Mouse (Mus musculus): ENCODE data around the gene D10Wsu102e. TPM values are rescaled to one million over a fixed set of nuclear protein-coding genes. Genes with fewer than 3 reads are reported as not detected.
"Not testable (repeated sequence)": the region's sequence is repeated elsewhere in the genome, so short reads cannot be mapped to it uniquely, and the experiment has no call there.

Gene D10Wsu102e
- polyA plus RNA-seq, 1 experiment, result 0.01 TPM

- Histone ChIP-seq H3K27me3 (ENCODE audit: control insufficient read depth) (peaks cover 2% of the 10 kb centered on the region), H3K36me3 (ENCODE audit: control insufficient read depth) (no peaks in the 10 kb centered on the region), H3K9me3 (ENCODE audit: control insufficient read depth, low read length) (no peaks in the 10 kb centered on the region), H3K4me1 (ENCODE audit: control insufficient read depth) (peaks cover 12% of the 10 kb centered on the region), H3K4me3 (replicated peaks) (no peak overlapping the region)
- TF ChIP-seq GATA1 (IDR thresholded peaks at IDR 0.05; ENCODE audit: low read length), result no peak
Observed at GRCm38 (mm10) chr10:83354333-83354719, 5.7 kb upstream of the D10Wsu102e start.

DNA sequence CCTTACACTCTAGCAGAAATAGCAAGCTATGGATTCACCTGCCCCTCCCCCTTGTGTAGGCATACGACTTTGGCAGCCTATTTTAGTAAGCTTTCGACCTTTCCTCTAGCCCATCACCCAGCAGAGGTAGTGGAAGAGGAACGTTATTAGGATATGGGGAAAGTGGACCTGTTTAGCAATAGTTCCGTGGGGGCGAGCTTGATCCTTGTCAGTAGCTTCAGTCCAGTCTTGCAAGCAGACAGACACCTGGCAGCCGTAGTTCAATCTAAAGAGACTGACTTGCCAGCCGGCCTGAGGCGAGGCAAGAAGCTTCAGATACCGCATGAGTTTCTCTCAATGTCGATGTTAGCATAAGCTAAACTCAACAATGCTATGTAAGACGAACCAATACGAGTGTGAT lies 3.6 kb upstream of the D10Wsu102e start:
- peaks cover 31% of the 10 kb centered on the region for H3K4me1 ChIP-seq (ENCODE audit: control insufficient read depth)
- TF ChIP-seq GATA1 (IDR thresholded peaks at IDR 0.05; ENCODE audit: low read length), result no peak
- no peak for TF ChIP-seq TAL1 (IDR thresholded peaks at IDR 0.05; ENCODE audit: low read length)

GRCm38 (mm10) chr10:83359451-83359850 lies 570 bp upstream of the D10Wsu102e start:
- Histone ChIP-seq H3K27me3 (ENCODE audit: control insufficient read depth) (no peaks in the 10 kb centered on the region), H3K4me1 (ENCODE audit: control insufficient read depth) (peaks cover 42% of the 10 kb centered on the region), H3K4me3 (replicated peaks) (peak overlapping the region; percentile 96), H3K36me3 (ENCODE audit: control insufficient read depth) (peaks cover 22% of the 10 kb centered on the region), H3K9me3 (ENCODE audit: control insufficient read depth, low read length) (no peaks in the 10 kb centered on the region)
- TF ChIP-seq GATA1 (IDR thresholded peaks at IDR 0.05; ENCODE audit: low read length), result no peak
- TF ChIP-seq TAL1 (IDR thresholded peaks at IDR 0.05; ENCODE audit: low read length), result no peak

More for the DNA sequence above, 3.6 kb upstream of the D10Wsu102e start:
- Histone ChIP-seq H3K4me3 (replicated peaks) (no peak overlapping the region), H3K27me3 (ENCODE audit: control insufficient read depth) (no peaks in the 10 kb centered on the region), H3K36me3 (ENCODE audit: control insufficient read depth) (no peaks in the 10 kb centered on the region), H3K9me3 (ENCODE audit: control insufficient read depth, low read length) (no peaks in the 10 kb centered on the region)

DNA sequence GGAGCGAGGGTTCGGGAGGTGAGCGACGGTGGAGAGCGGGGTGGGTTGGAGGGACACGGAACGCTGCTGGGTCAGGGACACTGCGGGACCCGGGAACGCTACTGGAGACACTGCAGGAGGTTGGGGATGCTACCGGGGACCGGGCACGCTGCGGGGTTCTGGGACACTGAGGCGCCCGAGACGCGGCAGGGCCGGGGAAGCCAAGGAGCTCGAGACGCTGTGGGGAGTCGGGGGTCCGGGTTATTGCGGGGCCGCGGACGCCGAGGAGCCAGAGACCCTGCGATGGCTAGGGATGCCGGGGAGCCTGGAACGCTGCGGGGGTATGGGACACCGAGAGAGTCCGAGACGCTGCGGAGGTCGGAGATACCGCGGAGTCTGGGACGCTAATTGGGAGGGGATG lies 335 bp downstream of the D10Wsu102e start:
- Histone ChIP-seq H3K9me3 (ENCODE audit: control insufficient read depth, low read length) (no peaks in the 10 kb centered on the region), H3K4me3 (replicated peaks) (peak overlapping the region; percentile 96), H3K27me3 (ENCODE audit: control insufficient read depth) (no peaks in the 10 kb centered on the region), H3K4me1 (ENCODE audit: control insufficient read depth) (peaks cover 42% of the 10 kb centered on the region), H3K36me3 (ENCODE audit: control insufficient read depth) (peaks cover 31% of the 10 kb centered on the region)
- no peak for TF ChIP-seq GATA1 (IDR thresholded peaks at IDR 0.05; ENCODE audit: low read length)
- no peak for TF ChIP-seq TAL1 (IDR thresholded peaks at IDR 0.05; ENCODE audit: low read length)

- Histone ChIP-seq H3K4me1 (ENCODE audit: control insufficient read depth) (peaks cover 42% of the 10 kb centered on the region), H3K4me3 (replicated peaks) (peak overlapping the region; percentile 14), H3K27me3 (ENCODE audit: control insufficient read depth) (no peaks in the 10 kb centered on the region), H3K36me3 (ENCODE audit: control insufficient read depth) (peaks cover 46% of the 10 kb centered on the region), H3K9me3 (ENCODE audit: control insufficient read depth, low read length) (no peaks in the 10 kb centered on the region)
- TF ChIP-seq GATA1 (IDR thresholded peaks at IDR 0.05; ENCODE audit: low read length), result no peak
- TF ChIP-seq TAL1 (IDR thresholded peaks at IDR 0.05; ENCODE audit: low read length), result no peak
Observed at GRCm38 (mm10) chr10:83361643-83362382, 1.8 kb downstream of the D10Wsu102e start.

GRCm38 (mm10) chr10:83363451-83363850 lies 3.4 kb downstream of the D10Wsu102e start:
- Histone ChIP-seq H3K4me1 (ENCODE audit: control insufficient read depth) (peaks cover 37% of the 10 kb centered on the region), H3K9me3 (ENCODE audit: control insufficient read depth, low read length) (no peaks in the 10 kb centered on the region), H3K27me3 (ENCODE audit: control insufficient read depth) (no peaks in the 10 kb centered on the region), H3K4me3 (replicated peaks) (no peak overlapping the region), H3K36me3 (ENCODE audit: control insufficient read depth) (peaks cover 62% of the 10 kb centered on the region)
- TF ChIP-seq TAL1 (IDR thresholded peaks at IDR 0.05; ENCODE audit: low read length) (no peak), GATA1 (IDR thresholded peaks at IDR 0.05; ENCODE audit: low read length) (no peak)

GRCm38 (mm10) chr10:83368918-83369317 lies 8.9 kb downstream of the D10Wsu102e start:
- TF ChIP-seq GATA1 (IDR thresholded peaks at IDR 0.05; ENCODE audit: low read length) (no peak), TAL1 (IDR thresholded peaks at IDR 0.05; ENCODE audit: low read length) (no peak)
- no peaks in the 10 kb centered on the region for H3K27me3 ChIP-seq (ENCODE audit: control insufficient read depth)
- no peaks in the 10 kb centered on the region for H3K4me1 ChIP-seq (ENCODE audit: control insufficient read depth)
- H3K4me3 ChIP-seq (replicated peaks), result no peak overlapping the region
- no peaks in the 10 kb centered on the region for H3K9me3 ChIP-seq (ENCODE audit: control insufficient read depth, low read length)
- peaks cover 82% of the 10 kb centered on the region for H3K36me3 ChIP-seq (ENCODE audit: control insufficient read depth)

- H3K36me3 ChIP-seq (ENCODE audit: control insufficient read depth), result peaks cover 46% of the 10 kb centered on the region
- no peak for TF ChIP-seq GATA1 (IDR thresholded peaks at IDR 0.05; ENCODE audit: low read length)
Observed at GRCm38 (mm10) chr10:83374045-83374656, 14.1 kb downstream of the D10Wsu102e start.

GRCm38 (mm10) chr10:83375458-83375857 lies 15.4 kb downstream of the D10Wsu102e start:
- H3K4me1 ChIP-seq (ENCODE audit: control insufficient read depth); H3K4me3 ChIP-seq (replicated peaks); H3K27me3 ChIP-seq (ENCODE audit: control insufficient read depth): not testable (repeated sequence)
- Histone ChIP-seq H3K9me3 (ENCODE audit: control insufficient read depth, low read length) (peaks cover 16% of the 10 kb centered on the region), H3K36me3 (ENCODE audit: control insufficient read depth) (peaks cover 49% of the 10 kb centered on the region)

More at GRCm38 (mm10) chr10:83374045-83374656, 14.1 kb downstream of the D10Wsu102e start:
- H3K9me3 ChIP-seq (ENCODE audit: control insufficient read depth, low read length), result peaks cover 6% of the 10 kb centered on the region
- H3K4me3 ChIP-seq (replicated peaks), result no peak overlapping the region
- peaks cover 2% of the 10 kb centered on the region; the same call in 1 of the 2 replicates for H3K4me1 ChIP-seq (ENCODE audit: control insufficient read depth)
- H3K27me3 ChIP-seq (ENCODE audit: control insufficient read depth), result no peaks in the 10 kb centered on the region
